Mouse (Mus musculus) adipocyte (in vitro differentiated cells): Measurements from ENCODE around the gene St6galnac3.

Source experiments
- DNase-seq: peaks from one replicate; pipeline ENCODE4 v3.0.0-alpha.2; 2016; ENCODE audit warnings: low spot score

St6galnac3 gene

DNA sequence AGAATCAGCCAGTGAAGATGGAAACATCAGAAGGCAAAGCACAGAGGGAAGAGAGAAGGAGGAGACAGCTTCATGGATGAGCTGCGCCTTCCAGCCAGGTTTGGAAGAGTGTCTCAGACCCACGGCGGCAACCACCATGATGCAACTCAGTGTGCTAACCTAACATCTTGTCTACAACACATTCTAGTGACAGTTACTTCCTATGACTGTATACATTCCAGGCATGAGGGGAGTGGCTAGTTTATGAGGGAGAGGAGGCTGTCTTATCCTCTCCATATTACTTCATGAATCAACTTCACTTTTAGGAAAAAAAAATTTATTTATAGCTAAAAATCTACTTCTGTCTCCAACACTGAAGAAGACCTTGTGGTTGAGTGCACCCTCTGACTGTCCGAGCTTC is 264.8 kb downstream of the St6galnac3 start:
- no peak for DNase-seq

DNA sequence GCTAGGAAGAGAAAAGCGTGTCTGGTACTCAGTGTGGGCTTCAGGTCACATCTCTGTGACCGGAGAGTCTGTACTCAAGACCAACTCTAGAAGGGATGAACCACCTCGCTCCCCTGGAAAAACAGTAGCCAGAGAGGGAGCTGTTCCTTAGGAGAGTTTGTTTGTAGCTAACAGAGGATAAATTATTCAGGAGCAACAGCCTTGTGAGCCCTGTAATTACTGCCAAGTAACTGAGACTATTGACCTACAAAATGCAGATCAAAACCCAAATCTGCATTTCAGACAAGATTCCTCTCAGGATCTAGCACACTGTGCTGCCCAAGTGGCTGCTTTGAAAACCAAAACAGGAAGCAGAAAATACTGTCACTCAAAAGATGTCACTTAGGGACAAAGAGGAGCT is 266.4 kb downstream of the St6galnac3 start:
- DNase-seq, result no peak

DNA sequence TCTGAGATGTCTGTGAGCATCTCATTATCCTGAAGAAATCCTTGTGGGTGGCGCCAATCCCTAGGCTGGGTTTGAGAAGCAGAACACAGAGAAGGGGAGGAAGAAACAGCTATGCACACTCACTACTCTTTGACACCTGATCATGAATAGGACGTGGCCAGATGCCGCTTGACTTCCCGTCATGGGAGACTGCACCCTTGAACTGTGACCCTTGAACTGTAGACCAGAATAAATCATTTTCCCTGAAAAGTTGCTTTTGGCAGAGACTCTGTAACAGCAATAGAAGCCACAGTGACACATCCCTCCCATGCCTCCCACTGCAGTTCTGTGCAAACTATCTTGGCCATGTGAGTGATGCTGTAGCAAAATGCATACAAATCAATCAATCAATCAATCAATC is 267.3 kb downstream of the St6galnac3 start:
- DNase-seq, result no peak

DNA sequence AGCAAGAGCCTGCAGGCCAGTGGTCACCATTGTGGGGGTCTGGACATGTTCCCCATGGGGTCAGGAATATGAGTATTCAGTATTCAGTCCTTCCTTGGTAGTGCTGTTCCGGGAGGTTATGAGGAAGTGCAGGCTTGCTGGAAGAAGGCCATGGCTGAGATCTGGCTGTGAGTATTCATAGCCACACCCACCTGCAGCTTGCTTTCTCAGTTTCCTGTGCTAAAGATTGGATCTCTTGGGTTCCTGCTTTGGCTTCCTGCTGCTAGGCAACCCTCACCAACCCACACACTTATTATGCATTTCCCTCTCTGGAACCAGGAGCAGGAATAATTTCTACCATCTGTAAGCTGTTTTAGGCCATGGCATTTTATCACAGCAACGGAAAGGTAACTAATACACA is 267.8 kb downstream of the St6galnac3 start:
- DNase-seq, result no peak

DNA sequence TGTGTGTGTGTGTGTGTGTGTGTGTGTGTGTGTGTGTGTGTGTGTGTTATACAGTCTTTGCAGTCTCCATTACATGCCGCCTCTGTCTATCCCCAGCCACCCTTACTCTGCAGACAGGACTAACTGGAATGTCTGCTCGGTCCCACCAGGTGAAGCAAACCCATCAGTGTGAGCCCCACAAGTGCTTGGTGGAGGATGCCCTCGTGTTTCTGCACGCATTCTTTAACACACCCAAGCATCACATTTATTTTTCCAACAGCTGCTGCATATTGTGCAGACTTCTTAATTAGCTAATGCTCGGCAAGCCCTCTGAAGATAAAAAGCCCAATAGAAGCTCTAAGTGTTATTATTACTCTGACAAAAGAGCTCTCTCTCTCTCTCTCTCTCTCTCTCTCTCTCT is 268.7 kb downstream of the St6galnac3 start:
- no peak for DNase-seq

GRCm38 (mm10) chr3:153453127-153454049 is 271.6 kb downstream of the St6galnac3 start:
- no peak for DNase-seq

GRCm38 (mm10) chr3:153452299-153452996 is 272.5 kb downstream of the St6galnac3 start:
- DNase-seq, result no peak

DNA sequence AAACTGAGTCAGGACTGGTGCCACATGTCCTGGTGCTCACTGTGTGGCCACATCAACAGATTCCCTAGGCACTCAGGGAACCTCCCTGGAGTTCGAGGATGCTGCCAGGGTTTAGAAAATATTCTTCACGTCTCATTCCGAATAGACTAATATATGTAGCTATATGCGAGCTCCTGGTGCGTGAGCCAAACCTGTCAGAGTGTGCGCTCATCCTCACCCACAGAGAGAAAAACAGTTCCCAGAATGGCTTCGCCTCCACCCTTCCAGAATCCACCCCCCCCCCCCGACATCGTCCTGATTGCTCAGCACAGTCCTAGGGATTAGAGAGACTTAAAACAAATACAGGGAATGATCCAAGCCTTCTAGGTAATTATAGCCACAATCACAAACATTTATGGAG is 283.6 kb downstream of the St6galnac3 start:
- no peak for DNase-seq

- no peak for DNase-seq
These were observed 288.6 kb downstream of the St6galnac3 start for GRCm38 (mm10) chr3:153436076-153437021.

DNA sequence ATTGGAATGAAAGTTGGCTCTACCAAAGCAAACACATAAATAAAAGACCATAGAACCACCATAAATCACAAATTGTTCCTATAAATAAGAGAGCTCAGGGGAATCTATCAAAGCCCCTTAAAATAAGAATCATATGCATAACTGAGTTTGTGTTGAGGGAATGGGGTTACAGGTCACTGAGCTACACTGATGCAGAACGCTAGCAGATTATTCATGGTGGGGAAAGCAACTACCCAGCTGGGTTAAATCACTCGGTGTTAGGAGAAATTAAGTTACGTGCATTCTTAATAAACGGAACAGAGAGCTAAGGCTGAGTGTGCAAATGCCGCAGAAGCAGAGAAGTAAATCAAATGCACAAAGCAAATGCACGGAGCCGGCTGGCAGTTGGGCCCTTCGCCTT is 292.0 kb downstream of the St6galnac3 start:
- no peak for DNase-seq

DNA sequence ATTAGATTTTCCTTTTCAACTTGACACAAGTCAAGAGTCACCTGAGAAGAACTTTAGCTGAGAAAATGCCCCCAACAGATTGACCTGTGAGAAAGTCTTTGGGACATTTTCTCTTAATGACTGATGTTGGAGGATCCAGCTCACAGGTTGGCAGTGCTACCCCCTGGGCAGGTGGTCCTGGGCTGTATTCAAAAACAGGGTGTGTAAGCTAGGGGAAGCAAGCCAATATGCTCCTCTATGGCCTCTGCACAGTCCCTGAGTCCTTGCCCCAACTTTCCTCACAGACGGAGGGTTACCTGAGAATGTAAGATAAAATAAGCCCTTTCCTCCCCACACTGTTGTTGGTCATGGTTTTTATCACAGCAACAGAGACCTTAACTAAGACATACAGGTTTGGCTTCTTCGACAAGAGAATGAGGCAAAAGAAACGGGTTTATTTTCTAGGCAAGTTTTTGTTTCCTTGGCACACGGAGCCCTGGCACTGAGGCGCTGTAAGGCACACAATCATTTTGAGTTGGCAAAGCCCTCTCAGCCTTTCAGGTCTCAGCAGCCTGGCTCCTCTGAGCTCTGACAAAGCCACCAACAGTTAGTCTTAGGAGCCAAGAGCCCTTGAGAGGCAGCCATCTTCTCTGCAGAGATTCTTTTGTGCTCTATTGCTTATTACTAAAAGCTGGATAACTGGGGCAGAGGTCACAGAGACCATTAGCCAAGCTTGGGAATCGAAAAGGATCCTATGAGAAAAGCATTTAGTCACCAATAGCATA is 292.7 kb downstream of the St6galnac3 start:
- no peak for DNase-seq

- DNase-seq, result no peak
These were observed 295.1 kb downstream of the St6galnac3 start for GRCm38 (mm10) chr3:153429840-153430239.

GRCm38 (mm10) chr3:153421918-153422290 is 303.1 kb downstream of the St6galnac3 start:
- no peak for DNase-seq

DNA sequence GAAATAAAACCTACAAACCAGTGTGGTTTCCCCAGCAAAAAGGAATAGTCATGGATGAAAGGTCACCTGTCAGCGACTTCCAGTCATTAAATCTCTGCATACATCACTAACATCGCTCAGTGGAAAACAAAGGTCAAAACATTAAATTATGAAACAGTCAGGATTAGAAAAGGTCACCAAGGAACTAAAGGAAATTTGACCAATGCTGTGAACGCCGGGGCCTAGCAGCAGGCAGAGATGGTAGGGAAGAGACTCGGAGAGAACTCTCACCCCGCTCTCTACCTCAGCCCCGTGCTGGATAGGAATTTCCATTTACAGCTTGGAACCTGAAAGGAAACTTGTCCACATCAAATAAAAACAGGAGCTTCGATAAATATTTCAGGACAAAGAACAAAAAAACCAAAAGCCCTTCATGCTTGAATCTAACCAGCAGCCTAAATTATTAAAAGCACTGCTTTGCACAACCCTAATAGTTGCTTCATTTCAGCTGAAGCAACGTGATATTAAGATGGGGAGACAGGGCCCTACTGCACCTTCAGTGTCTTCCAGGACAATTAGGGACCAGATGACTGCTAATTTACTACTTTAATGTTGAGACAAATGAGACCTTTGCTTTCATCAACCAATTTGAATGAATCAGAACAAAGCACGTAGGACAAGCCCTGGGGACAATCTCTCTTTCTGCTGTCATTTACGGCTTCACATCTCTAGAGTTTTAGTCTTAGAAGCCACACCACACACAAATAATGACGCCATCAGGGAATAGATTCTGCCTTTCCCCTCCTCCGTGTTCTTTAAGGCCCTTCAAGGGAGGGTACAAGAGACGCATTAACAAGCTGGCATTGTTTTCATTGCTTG is 303.7 kb downstream of the St6galnac3 start:
- DNase-seq, result no peak

DNA sequence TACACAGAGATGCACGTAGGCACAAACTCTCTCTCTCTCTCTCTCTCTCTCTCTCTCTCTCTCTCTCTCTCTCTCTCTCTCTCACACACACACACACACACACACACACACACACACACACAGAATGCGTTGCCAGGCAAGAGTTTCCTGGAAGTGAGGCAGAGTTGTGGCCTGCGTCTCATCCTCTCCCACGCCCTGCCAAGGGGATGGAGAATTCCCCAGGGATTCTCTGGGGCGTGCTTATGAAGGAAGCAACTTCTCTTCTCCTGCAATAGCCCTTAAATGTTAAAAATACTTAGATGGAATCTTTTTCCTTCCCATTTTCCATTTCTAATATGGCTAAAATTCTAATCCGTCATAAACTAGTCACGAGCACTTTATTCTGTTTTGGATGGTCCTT is 305.6 kb downstream of the St6galnac3 start:
- no peak for DNase-seq

DNA sequence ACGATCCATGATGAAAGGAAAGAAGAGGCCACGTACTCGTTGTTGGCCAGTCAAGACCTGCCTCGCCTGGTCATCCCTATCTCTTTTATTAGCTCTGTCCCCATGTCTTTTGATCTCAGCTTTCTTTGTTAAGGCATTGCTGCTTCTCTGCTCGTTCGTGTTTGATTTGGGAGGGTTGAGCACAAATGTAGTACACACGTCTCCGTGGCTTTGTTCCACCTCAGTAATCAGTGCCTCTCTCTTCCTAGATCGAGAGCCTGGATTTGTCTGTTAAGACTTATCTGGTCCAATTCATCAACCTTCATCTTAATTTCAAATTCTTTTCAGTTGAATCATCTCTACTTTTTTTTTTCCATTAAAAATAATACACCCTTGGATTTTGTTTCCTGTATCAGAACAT is 308.0 kb downstream of the St6galnac3 start:
- DNase-seq, result no peak

- no peak for DNase-seq
These were observed 308.6 kb downstream of the St6galnac3 start for GRCm38 (mm10) chr3:153416383-153416782.

DNA sequence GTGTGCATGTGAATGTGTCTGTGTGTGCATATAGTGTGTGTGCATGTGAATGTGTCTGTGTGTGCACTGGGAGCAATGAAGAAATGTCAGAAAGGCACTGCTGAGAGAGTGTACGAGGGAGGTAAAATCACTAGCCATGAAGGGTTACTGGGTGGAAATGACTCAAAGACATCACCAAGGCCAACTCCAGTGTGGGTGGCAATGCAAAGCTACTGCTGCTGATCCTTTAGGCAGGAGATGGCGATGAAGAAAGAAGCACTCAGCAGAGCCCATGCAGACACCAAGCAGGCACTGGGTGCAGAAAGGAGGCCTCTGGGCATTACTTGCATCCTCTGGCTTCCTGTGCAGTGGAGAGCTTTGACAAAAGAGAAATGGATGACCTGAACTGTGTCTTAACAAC is 310.8 kb downstream of the St6galnac3 start:
- DNase-seq, result no peak

DNA sequence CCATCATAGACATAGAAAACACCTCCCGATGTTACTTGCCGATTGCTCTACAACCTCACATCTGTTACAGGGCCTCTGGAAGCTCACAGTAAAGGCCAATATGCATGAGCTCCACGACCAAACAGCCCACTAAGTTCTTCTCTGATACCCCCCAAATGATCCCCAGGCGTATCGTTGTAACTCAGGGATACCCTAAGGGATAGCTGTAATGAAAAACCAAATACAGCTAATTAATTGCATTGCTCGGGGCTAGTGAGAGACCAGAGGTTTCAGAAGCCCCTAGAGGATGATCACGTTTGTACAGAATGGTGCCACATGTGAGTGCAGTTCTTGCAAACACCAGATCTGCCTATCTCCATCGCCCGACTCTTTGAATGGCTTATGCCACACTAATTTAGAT is 315.7 kb downstream of the St6galnac3 start:
- DNase-seq, result no peak

DNA sequence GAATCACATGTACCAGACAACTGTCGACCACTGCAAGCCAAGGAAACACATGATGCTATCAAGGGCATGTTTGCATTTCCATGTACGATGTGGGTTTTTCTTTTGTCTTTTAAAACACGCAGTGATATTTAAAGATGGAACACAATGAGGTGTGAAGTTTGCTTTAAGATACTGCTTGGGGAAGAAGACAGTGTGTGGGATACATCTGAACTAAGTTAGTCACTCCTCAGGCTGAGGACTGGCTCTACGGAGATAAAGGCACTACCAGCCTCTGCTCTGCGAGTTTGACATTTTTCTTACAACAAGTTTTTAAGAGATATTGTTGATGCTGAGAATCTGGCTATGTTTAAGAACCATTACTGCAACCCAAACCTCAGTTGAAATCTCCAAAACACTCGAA is 316.6 kb downstream of the St6galnac3 start:
- DNase-seq, result no peak

DNA sequence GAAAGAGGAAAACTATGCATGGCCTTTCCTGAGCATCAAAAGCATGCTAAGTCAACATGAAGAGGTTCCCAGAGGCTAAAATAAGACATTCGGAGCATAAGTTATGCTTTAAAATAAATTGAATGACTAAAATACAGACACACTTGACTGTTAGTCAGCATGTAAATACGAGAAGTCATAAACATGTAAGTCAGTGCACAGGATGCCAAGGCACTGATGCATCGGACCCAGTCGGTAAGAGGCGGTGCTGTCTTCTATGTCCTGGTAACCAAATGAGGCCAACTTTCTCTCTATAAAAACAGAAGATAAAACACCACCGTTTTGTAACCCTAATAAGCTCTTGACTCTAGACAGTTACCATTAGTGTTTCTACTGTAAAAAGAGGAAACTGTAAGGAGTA is 317.3 kb downstream of the St6galnac3 start:
- no peak for DNase-seq
